Mouse (Mus musculus) liver, embryonic 15.5 days (tissue): ENCODE results near the gene Trem3. TPM values are rescaled to one million over a fixed set of nuclear protein-coding genes. Genes with fewer than 3 reads are reported as not detected.

Experiments
- ATAC-seq: fragments of 200-750 bp; cut with Nextera tagmentation; 2 replicates; pipeline ENCODE4 v1.8.0; 2017; ENCODE audit warnings: moderate number of reproducible peaks, mild to moderate bottlenecking, moderate library complexity; ENCODE audit not compliant: insufficient read depth
- H3K27ac ChIP-seq: fragments of 300-500 bp; sonication (generic); replicated peaks from 2 replicates; pipeline ENCODE4 v1.5.1; 2015; ENCODE audit warnings: mild to moderate bottlenecking, inconsistent platforms
- H3K27me3 ChIP-seq: fragments of 300-500 bp; sonication (generic); 2 replicates; pipeline ENCODE4 v1.6.1; 2015; ENCODE audit warnings: mild to moderate bottlenecking, inconsistent platforms
- H3K36me3 ChIP-seq: fragments of 300-500 bp; sonication (generic); replicated peaks from 2 replicates; pipeline ENCODE4 v1.6.1; 2015; ENCODE audit warnings: moderate library complexity, mild to moderate bottlenecking, inconsistent platforms
- H3K4me1 ChIP-seq: fragments of 300-500 bp; sonication (generic); replicated peaks from 2 replicates; pipeline ENCODE4 v1.6.1; 2015; ENCODE audit warnings: inconsistent platforms
- H3K4me2 ChIP-seq: fragments of 300-500 bp; sonication (generic); 2 replicates; pipeline ENCODE4 v1.6.1; 2015; ENCODE audit warnings: moderate library complexity, mild to moderate bottlenecking, inconsistent platforms
- H3K4me3 ChIP-seq: fragments of 300-500 bp; sonication (generic); replicated peaks from 2 replicates; pipeline ENCODE4 v1.5.1; 2015; ENCODE audit warnings: mild to moderate bottlenecking, inconsistent platforms
- H3K9ac ChIP-seq: fragments of 300-500 bp; sonication (generic); 2 replicates; pipeline ENCODE4 v1.6.1; 2015; ENCODE audit warnings: moderate library complexity, mild to moderate bottlenecking, inconsistent platforms
- H3K9me3 ChIP-seq: fragments of 300-500 bp; sonication (generic); replicated peaks from 2 replicates; pipeline ENCODE4 v1.6.1; 2016; ENCODE audit warnings: inconsistent platforms
- WGBS: fragments of 180-500 bp; shearing (Covaris S2); methylation state at CpG from one replicate; pipeline ENCODE4 v1.1.7; 2015; ENCODE audit warnings: mixed read lengths; ENCODE audit not compliant: insufficient replicate concordance; 5-methylcytosine and 5-hydroxymethylcytosine counted together
- polyA plus RNA-seq: library from polyadenylated mRNA; unstranded; fragments of >200 nt; fragmentation: Nextera tagmentation; extraction: Ambion mirVana; gene quantifications from 2 replicates; pipeline ENCODE4 v1.2.1, GENCODE M21; 2015

Gene Trem3
- polyA plus RNA-seq, 1 experiment from 2014 or later: 8.7 TPM

DNA sequence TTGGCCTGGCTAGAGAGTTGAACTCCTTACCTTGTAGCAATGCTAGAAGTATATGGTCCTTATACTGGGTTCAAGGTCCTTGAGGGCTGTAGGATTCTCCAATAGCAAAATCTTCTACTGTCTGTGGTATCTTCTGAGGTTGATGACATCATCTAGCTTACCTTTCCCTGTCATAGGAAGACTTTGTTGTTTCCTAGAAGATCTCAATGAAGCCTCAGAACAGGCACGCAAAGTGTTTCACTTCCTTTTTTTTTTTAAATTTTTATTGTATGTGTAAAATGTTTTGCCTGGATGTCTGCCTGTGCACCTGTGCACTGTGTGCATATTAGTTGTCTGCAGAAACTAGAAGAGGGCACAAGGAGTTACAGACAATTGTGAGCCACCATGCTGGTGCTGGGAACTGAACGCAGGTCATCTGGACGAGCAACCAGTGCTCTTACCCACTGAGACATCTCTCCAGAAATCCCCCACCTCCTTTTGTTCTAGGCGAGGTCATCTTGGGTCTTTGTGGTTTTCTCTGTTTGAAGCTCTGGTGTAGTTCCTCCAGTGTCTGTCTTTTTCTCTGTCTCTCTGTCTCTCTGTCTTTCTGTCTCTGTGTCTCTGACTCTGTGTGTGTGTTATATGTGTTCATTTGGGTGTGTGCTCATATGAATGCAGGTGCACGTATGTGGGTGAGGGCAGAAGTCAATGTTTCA is 46.1 kb downstream of the Trem3 start:
- Histone ChIP-seq H3K27me3 (no peaks in the 10 kb centered on the region), H3K36me3 (no peaks in the 10 kb centered on the region), H3K9ac (no peak overlapping the region), H3K4me1 (peaks cover 12% of the 10 kb centered on the region), H3K4me2 (no peak overlapping the region), H3K9me3 (no peaks in the 10 kb centered on the region), H3K4me3 (no peak overlapping the region), H3K27ac (no peak overlapping the region)
- 46% methylated on average over 5 of the region's 5 CpGs for WGBS
- no peak for ATAC-seq

DNA sequence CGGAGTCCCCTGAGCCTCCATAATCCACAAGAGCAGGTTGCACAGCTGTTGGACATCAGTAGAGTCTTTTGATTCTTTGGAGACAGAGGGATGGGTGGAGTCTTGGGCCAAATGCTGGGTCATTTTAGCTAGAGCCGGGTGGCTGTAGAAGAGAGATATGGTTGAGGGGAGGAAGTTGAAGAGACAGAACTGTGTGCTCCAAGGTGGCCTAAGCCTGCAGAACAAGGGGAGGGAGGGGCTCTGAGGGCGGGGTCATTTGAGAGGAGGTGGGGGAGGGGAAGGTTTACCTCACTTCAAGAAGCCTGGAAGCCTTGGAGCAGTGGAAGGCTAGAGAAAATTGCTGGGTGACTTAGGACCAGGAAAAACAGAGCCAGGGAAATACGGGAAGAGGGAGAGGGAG is 51.6 kb downstream of the Trem3 start, which contains the start of gene Treml2:
TSS of gene Treml2 (plus strand) at position 296 of the 400 bp plus-strand sequence.
- H3K4me1 ChIP-seq: peaks cover 60% of the 10 kb centered on the region
- no peaks in the 10 kb centered on the region for H3K9me3 ChIP-seq
- peak within 1 kb of the TSS; percentile 58 for H3K4me3 ChIP-seq
- peak within 1 kb of the TSS; percentile 78 for H3K4me2 ChIP-seq
- ATAC-seq: peak; percentile 79
- WGBS: 5% methylated on average over 3 of the region's 4 CpGs
- no peaks in the 10 kb centered on the region for H3K27me3 ChIP-seq
- H3K36me3 ChIP-seq: peaks cover 12% of the 10 kb centered on the region; the same call in 1 of the 2 replicates
- H3K9ac ChIP-seq: peak within 1 kb of the TSS; percentile 60
- peak within 1 kb of the TSS; percentile 81 for H3K27ac ChIP-seq

- no peaks in the 10 kb centered on the region for H3K9me3 ChIP-seq
- H3K27ac ChIP-seq: peak overlapping the region; percentile 81
- peak overlapping the region; percentile 78 for H3K4me2 ChIP-seq
- peak; percentile 25; the same call in 1 of the 2 replicates for ATAC-seq
- H3K27me3 ChIP-seq: no peaks in the 10 kb centered on the region
- peak overlapping the region; percentile 60 for H3K9ac ChIP-seq
- 12% methylated on average over 7 of the region's 7 CpGs for WGBS
- peaks cover 60% of the 10 kb centered on the region for H3K4me1 ChIP-seq
- H3K36me3 ChIP-seq: peaks cover 17% of the 10 kb centered on the region; the same call in 1 of the 2 replicates
- peak overlapping the region; percentile 58 for H3K4me3 ChIP-seq
Measured at GRCm38 (mm10) chr17:48299756-48300155, 52.2 kb downstream of the Trem3 start.

- Histone ChIP-seq H3K9me3 (no peaks in the 10 kb centered on the region), H3K27ac (peak overlapping the region; percentile 81), H3K9ac (peak overlapping the region; percentile 60), H3K36me3 (peaks cover 19% of the 10 kb centered on the region; the same call in 1 of the 2 replicates), H3K27me3 (no peaks in the 10 kb centered on the region), H3K4me2 (peak overlapping the region; percentile 78), H3K4me3 (peak overlapping the region; percentile 58), H3K4me1 (peaks cover 60% of the 10 kb centered on the region)
- ATAC-seq: peak; percentile 77
- 15% methylated on average over 7 of the region's 7 CpGs for WGBS
Measured at GRCm38 (mm10) chr17:48300199-48300598, 52.6 kb downstream of the Trem3 start.

GRCm38 (mm10) chr17:48300861-48301260 is 53.3 kb downstream of the Trem3 start:
- no peaks in the 10 kb centered on the region for H3K9me3 ChIP-seq
- 0 out of 2 replicates have a peak, but pooled peaks have one; percentile 28 for ATAC-seq
- no peaks in the 10 kb centered on the region for H3K27me3 ChIP-seq
- H3K4me2 ChIP-seq: peak overlapping the region; percentile 78
- H3K4me3 ChIP-seq: peak overlapping the region; percentile 58
- H3K9ac ChIP-seq: peak overlapping the region; percentile 60
- peaks cover 60% of the 10 kb centered on the region for H3K4me1 ChIP-seq
- H3K27ac ChIP-seq: peak overlapping the region; percentile 81
- 9% methylated on average over 9 of the region's 9 CpGs for WGBS
- H3K36me3 ChIP-seq: peaks cover 19% of the 10 kb centered on the region; the same call in 1 of the 2 replicates

DNA sequence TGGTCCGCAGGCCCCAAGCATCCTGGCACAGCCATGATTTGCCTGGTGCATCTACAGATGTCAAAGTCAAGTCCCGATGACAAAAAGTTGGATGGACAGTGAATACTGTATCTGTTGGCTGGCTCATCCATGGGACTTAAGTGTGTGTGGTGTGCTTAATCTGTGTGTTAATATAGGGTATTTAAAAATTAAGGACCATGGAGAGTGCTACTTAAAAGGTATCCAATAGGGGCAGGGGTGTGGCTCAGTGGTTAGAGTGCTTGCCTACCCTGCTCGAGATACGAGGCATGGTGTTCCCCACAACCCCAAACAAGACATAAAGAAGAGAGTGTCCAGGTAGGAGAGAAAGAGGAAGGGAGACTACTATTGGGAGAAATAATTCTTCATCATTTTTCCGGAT is 54.2 kb downstream of the Trem3 start:
- peak overlapping the region; percentile 81 for H3K27ac ChIP-seq
- H3K9me3 ChIP-seq: no peaks in the 10 kb centered on the region
- no peak for ATAC-seq
- H3K4me2 ChIP-seq: peak overlapping the region; percentile 78
- peak overlapping the region; percentile 60; the same call in 1 of the 2 replicates for H3K9ac ChIP-seq
- H3K4me1 ChIP-seq: peaks cover 56% of the 10 kb centered on the region
- 64% methylated on average over 5 of the region's 5 CpGs for WGBS
- H3K27me3 ChIP-seq: no peaks in the 10 kb centered on the region
- H3K4me3 ChIP-seq: peak overlapping the region; percentile 58
- H3K36me3 ChIP-seq: peaks cover 22% of the 10 kb centered on the region; the same call in 1 of the 2 replicates

Other genes with a start within 250 kb of the Trem3 start
- gene 1700122O11Rik, start 209.5 kb upstream of the Trem3 start, polyA plus RNA-seq: not detected in 2 replicates
- gene 1700067P10Rik, start 158.5 kb upstream of the Trem3 start, polyA plus RNA-seq: not detected in 2 replicates
- 0.70 and 0.84 TPM in 2 replicates for gene 9830107B12Rik, start 101.5 kb upstream of the Trem3 start, polyA plus RNA-seq
- 1.0 and 1.2 TPM in 2 replicates for gene A530064D06Rik, start 80.5 kb upstream of the Trem3 start, polyA plus RNA-seq
- gene Trem1, start 15.0 kb upstream of the Trem3 start, polyA plus RNA-seq: 1.5 and 2.0 TPM in 2 replicates
- gene Treml4, start 16.5 kb downstream of the Trem3 start, polyA plus RNA-seq: 5.0 and 5.1 TPM in 2 replicates
- gene Treml2, start 51.7 kb downstream of the Trem3 start, polyA plus RNA-seq: 3.7 and 3.8 TPM in 2 replicates
- 3.9 and 4.3 TPM in 2 replicates for gene B430306N03Rik, start 68.4 kb downstream of the Trem3 start, polyA plus RNA-seq
- 3.6 and 4.1 TPM in 2 replicates for gene Trem2, start 98.6 kb downstream of the Trem3 start, polyA plus RNA-seq
- 15.8 and 18.3 TPM in 2 replicates for gene Treml1, start 112.1 kb downstream of the Trem3 start, polyA plus RNA-seq
- 8.0 TPM in 2 replicates for gene Nfya, start 162.1 kb downstream of the Trem3 start, polyA plus RNA-seq
- gene Oard1, start 162.2 kb downstream of the Trem3 start, polyA plus RNA-seq: 42.8 and 44.0 TPM in 2 replicates
- 2.5 and 4.3 TPM in 2 replicates for gene Apobec2, start 185.2 kb downstream of the Trem3 start, polyA plus RNA-seq
- gene Tspo2, start 203.7 kb downstream of the Trem3 start, polyA plus RNA-seq: 182 and 191 TPM in 2 replicates
- gene Unc5cl, start 207.1 kb downstream of the Trem3 start, polyA plus RNA-seq: 4.0 and 5.2 TPM in 2 replicates